Mouse (Mus musculus) urinary bladder, adult 2 months (tissue): ENCODE results near the gene Hk1. TPM values are rescaled to one million over a fixed set of nuclear protein-coding genes. Genes with fewer than 3 reads are reported as not detected.
A peak's percentile ranks its signal among the peaks of the same experiment; 100 is the strongest.

Experiments used
- DNase-seq: peaks from one replicate; pipeline ENCODE4 v3.0.0; 2022; ENCODE audit warnings: low spot score
- polyA plus RNA-seq: library from polyadenylated mRNA; depleted of rRNA; stranded (reverse); fragments of >200 nt; gene quantifications from 2 replicates; pipeline ENCODE4 v1.2.3, GENCODE M21; 2012

Hk1 gene
- polyA plus RNA-seq, 1 experiment: 53.9 TPM

- DNase-seq: peak; percentile 79
These were observed 104.5 kb downstream of the Hk1 start for GRCm38 (mm10) chr10:62275235-62275634.

- DNase-seq: no peak
These were observed 110.4 kb downstream of the Hk1 start for GRCm38 (mm10) chr10:62269278-62269677.

GRCm38 (mm10) chr10:62264299-62264698 is 115.4 kb downstream of the Hk1 start:
- DNase-seq: no peak

- DNase-seq: no peak
These were observed 118.4 kb downstream of the Hk1 start for GRCm38 (mm10) chr10:62261115-62261886.

GRCm38 (mm10) chr10:62258298-62258697 is 121.4 kb downstream of the Hk1 start:
- DNase-seq: no peak

GRCm38 (mm10) chr10:62252496-62253235 is 127.0 kb downstream of the Hk1 start:
- DNase-seq: no peak

GRCm38 (mm10) chr10:62252000-62252488 is 127.7 kb downstream of the Hk1 start, which contains the start of gene Tacr2:
TSS of gene Tacr2 (plus strand) at chr10:62252438.
- no peak for DNase-seq

GRCm38 (mm10) chr10:62247815-62248214 is 131.9 kb downstream of the Hk1 start:
- DNase-seq: no peak

- DNase-seq: no peak
These were observed 132.6 kb downstream of the Hk1 start for GRCm38 (mm10) chr10:62247156-62247555.

- no peak for DNase-seq
These were observed 135.6 kb downstream of the Hk1 start for GRCm38 (mm10) chr10:62244067-62244466.

GRCm38 (mm10) chr10:62242896-62243295 is 136.8 kb downstream of the Hk1 start:
- DNase-seq: no peak

- no peak for DNase-seq
These were observed 137.3 kb downstream of the Hk1 start for GRCm38 (mm10) chr10:62242358-62242757.

GRCm38 (mm10) chr10:62239270-62239669 is 140.4 kb downstream of the Hk1 start:
- no peak for DNase-seq

- no peak for DNase-seq
These were observed 141.0 kb downstream of the Hk1 start for GRCm38 (mm10) chr10:62238688-62239087.

GRCm38 (mm10) chr10:62237205-62237604 is 142.5 kb downstream of the Hk1 start:
- no peak for DNase-seq

- no peak for DNase-seq
These were observed 143.5 kb downstream of the Hk1 start for GRCm38 (mm10) chr10:62236165-62236564.

GRCm38 (mm10) chr10:62231811-62232210 is 147.9 kb downstream of the Hk1 start:
- DNase-seq: no peak

- no peak for DNase-seq
These were observed 148.3 kb downstream of the Hk1 start for GRCm38 (mm10) chr10:62231395-62231732.

GRCm38 (mm10) chr10:62230708-62231394 is 148.9 kb downstream of the Hk1 start, which contains the start of gene Tspan15:
TSS of gene Tspan15 (minus strand) at chr10:62231251.
- DNase-seq: peak; percentile 89

- DNase-seq: no peak
These were observed 151.6 kb downstream of the Hk1 start for GRCm38 (mm10) chr10:62228126-62228525.

- DNase-seq: no peak
These were observed 153.9 kb downstream of the Hk1 start for GRCm38 (mm10) chr10:62225839-62226238.

GRCm38 (mm10) chr10:62224231-62224630 is 155.5 kb downstream of the Hk1 start:
- no peak for DNase-seq
